In the genomic region with DNA sequence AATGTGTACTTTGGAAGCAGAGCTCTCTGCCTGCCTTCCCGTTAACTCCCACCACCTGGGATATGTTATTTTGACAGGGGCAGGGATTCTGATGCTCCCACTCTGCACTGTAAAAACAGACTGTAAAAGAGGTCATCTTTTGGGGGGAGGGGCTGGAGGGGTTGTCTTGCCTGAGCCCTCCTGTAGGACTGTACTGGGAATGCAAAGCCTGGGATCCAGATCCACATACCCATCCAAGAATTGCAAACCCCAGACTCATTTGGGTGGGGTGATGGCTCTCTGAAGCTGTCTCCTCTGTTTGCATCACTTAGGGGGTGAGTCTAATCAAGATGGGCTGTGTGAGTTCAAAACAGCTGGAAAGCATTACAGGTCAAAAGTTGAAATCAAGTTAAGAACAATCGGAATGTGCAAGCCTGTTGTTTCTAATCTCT, we compare ENCODE assay signal across 11 mouse cellular contexts.
DNase-seq lines count a peak whose midpoint lies in the region; ATAC-seq and TF ChIP-seq lines count a peak whose summit lies in the region.
"Had no signal": no experiment of that assay in that cellular context is flagged by ENCODE, and none has a peak within 500 bp of the region (broad histone marks: within the 10 kb centered on the region; RNA-seq: fewer than 3 reads in every experiment).

No protein-coding gene starts in this region.

- DNase-seq in intestine, embryonic 14.5 days (ENCODE audit: low spot score): peak; percentile 70
- peak; percentile 67 for DNase-seq in forelimb bud, embryonic 11.5 days (ENCODE audit: low read depth, low spot score)
- DNase-seq in mesoderm, embryonic 11.5 days (ENCODE audit: low read depth, low spot score): peak; percentile 83
- no peak for DNase-seq in spleen, postnatal 10 days (ENCODE audit: low spot score in 2 of 2)
- no peak for DNase-seq in adrenal gland, adult 8-10 months
- DNase-seq in left cerebral cortex, adult 18-20 months (ENCODE audit: low spot score in 2 of 2): no peak
- DNase-seq: cerebellum, adult 11-12 months; liver, embryonic 13.5 days had no signal

- no peak overlapping the region for H3K9ac ChIP-seq in intestine, embryonic 14.5 days (ENCODE audit: low read length)
- H3K9ac ChIP-seq in intestine, postnatal 0 days (ENCODE audit: low read depth, low read length): no peak overlapping the region
- H3K9ac ChIP-seq in kidney, embryonic 15.5 days: no peak overlapping the region
- H3K9ac ChIP-seq: liver, embryonic 13.5 days had no signal

- H3K4me3 ChIP-seq in intestine, embryonic 14.5 days (ENCODE audit: low read depth, low read length): no peak overlapping the region
- H3K4me3 ChIP-seq in intestine, postnatal 0 days (ENCODE audit: low read depth, low read length): no peak overlapping the region
- H3K4me3 ChIP-seq in kidney, embryonic 15.5 days (replicated peaks): no peak overlapping the region
- H3K4me3 ChIP-seq: liver, embryonic 13.5 days had no signal

- H3K9me3 ChIP-seq in intestine, embryonic 14.5 days (ENCODE audit: control insufficient read depth, low read length): no peaks in the 10 kb centered on the region
- no peaks in the 10 kb centered on the region for H3K9me3 ChIP-seq in intestine, postnatal 0 days (ENCODE audit: control insufficient read depth)
- no peaks in the 10 kb centered on the region for H3K9me3 ChIP-seq in kidney, embryonic 15.5 days (replicated peaks)
- H3K9me3 ChIP-seq: liver, embryonic 13.5 days had no signal

- ATAC-seq in intestine, embryonic 14.5 days (replicated peaks; ENCODE audit: low FRiP score, low TSS enrichment, low read depth): peak; percentile 86
- ATAC-seq in intestine, postnatal 0 days: no peak
- ATAC-seq in kidney, embryonic 15.5 days (replicated peaks; ENCODE audit: low FRiP score): peak; percentile 95
- ATAC-seq: CD4-positive, CD25-positive, alpha-beta regulatory T cell, adult 4 months had no signal

- TF ChIP-seq CTCF in intestine, postnatal 0 days (IDR thresholded peaks at IDR 0.05; ENCODE audit: low read depth): no peak

- H3K4me1 ChIP-seq in intestine, embryonic 14.5 days (replicated peaks; ENCODE audit: control insufficient read depth, insufficient read depth, low read length): peaks cover 24% of the 10 kb centered on the region; the same call in 1 of the 2 replicates
- no peaks in the 10 kb centered on the region for H3K4me1 ChIP-seq in intestine, postnatal 0 days (replicated peaks; ENCODE audit: control insufficient read depth, insufficient read depth, low read length)
- peaks cover 42% of the 10 kb centered on the region for H3K4me1 ChIP-seq in kidney, embryonic 15.5 days
- H3K4me1 ChIP-seq: liver, embryonic 13.5 days had no signal

- no peaks in the 10 kb centered on the region for H3K36me3 ChIP-seq in intestine, embryonic 14.5 days (ENCODE audit: control insufficient read depth, insufficient read depth, low read length)
- H3K36me3 ChIP-seq in intestine, postnatal 0 days (ENCODE audit: control insufficient read depth, insufficient read depth): no peaks in the 10 kb centered on the region
- no peaks in the 10 kb centered on the region for H3K36me3 ChIP-seq in kidney, embryonic 15.5 days
- H3K36me3 ChIP-seq: liver, embryonic 13.5 days had no signal

- H3K4me2 ChIP-seq in intestine, embryonic 14.5 days (ENCODE audit: low read length): no peak overlapping the region
- H3K4me2 ChIP-seq in intestine, postnatal 0 days (replicated peaks; ENCODE audit: low read depth): no peak overlapping the region
- H3K4me2 ChIP-seq in kidney, embryonic 15.5 days: no peak overlapping the region
- H3K4me2 ChIP-seq: liver, embryonic 13.5 days had no signal

- 23% methylated on average over 2 of the region's 2 CpGs for WGBS in intestine, embryonic 14.5 days
- 31% methylated on average over 2 of the region's 2 CpGs for WGBS in intestine, postnatal 0 days
- WGBS in kidney, embryonic 15.5 days: 16% methylated on average over 2 of the region's 2 CpGs

- peak overlapping the region; percentile 54 for H3K27ac ChIP-seq in intestine, embryonic 14.5 days (ENCODE audit: low read depth)
- H3K27ac ChIP-seq in intestine, postnatal 0 days (ENCODE audit: low read depth, low read length): no peak overlapping the region
- H3K27ac ChIP-seq in kidney, embryonic 15.5 days: peak overlapping the region; percentile 66
- H3K27ac ChIP-seq: liver, embryonic 13.5 days had no signal

- H3K27me3 ChIP-seq in intestine, embryonic 14.5 days (replicated peaks; ENCODE audit: control insufficient read depth, insufficient read depth, low read length): no peaks in the 10 kb centered on the region
- H3K27me3 ChIP-seq in intestine, postnatal 0 days (replicated peaks; ENCODE audit: control insufficient read depth, insufficient read depth, low read length): no peaks in the 10 kb centered on the region
- no peaks in the 10 kb centered on the region for H3K27me3 ChIP-seq in kidney, embryonic 15.5 days
- H3K27me3 ChIP-seq: liver, embryonic 13.5 days had no signal

Comparison
In these comparisons a context has a peak if more than half of its experiments do, and no peak if none do; other contexts are left out.
1. DNase-seq: peak in intestine, embryonic 14.5 days (single experiment), forelimb bud, embryonic 11.5 days (single experiment) and mesoderm, embryonic 11.5 days (single experiment); none in spleen, postnatal 10 days (0 of 2), adrenal gland, adult 8-10 months (single experiment) and left cerebral cortex, adult 18-20 months (0 of 2).